Mouse (Mus musculus) CH12.LX (cell line): ENCODE results near the gene Eci1.
"Not testable (repeated sequence)": the region's sequence is repeated elsewhere in the genome, so short reads cannot be mapped to it uniquely, and the experiment has no call there.

Experiments
- CHD1 ChIP-seq: IDR thresholded peaks from 2 replicates; pipeline ENCODE4 v1.6.1; 2012; ENCODE audit warnings: low read depth, low read length, improper control_type of control experiment, inconsistent platforms
- CTCF ChIP-seq, 2 experiments: IDR thresholded peaks in 1 of 2; conservative IDR thresholded peaks in 1 of 2; 2 replicates each; pipeline ENCODE4 v1.5.1; 2011 to 2012; ENCODE audit warnings: low read depth in 2 of 2, low read length in 2 of 2, improper control_type of control experiment in 1 of 2, inconsistent platforms in 1 of 2, mild to moderate bottlenecking in 1 of 2, moderate library complexity in 1 of 2
- E2F4 ChIP-seq: IDR thresholded peaks from 2 replicates; pipeline ENCODE4 v1.6.1; 2011; ENCODE audit warnings: low read depth, low read length, improper control_type of control experiment; ENCODE audit not compliant: insufficient replicate concordance
- ELF1 ChIP-seq: IDR thresholded peaks from 2 replicates; pipeline ENCODE4 v1.6.1; 2014; ENCODE audit warnings: low read depth, mild to moderate bottlenecking, inconsistent platforms, low read length, improper control_type of control experiment
- JUND ChIP-seq: conservative IDR thresholded peaks from 2 replicates; pipeline ENCODE4 v1.6.1; 2011; ENCODE audit warnings: low read depth, low read length, improper control_type of control experiment
- MAX ChIP-seq: IDR thresholded peaks from 2 replicates; pipeline ENCODE4 v1.6.1; 2011; ENCODE audit warnings: low read length, improper control_type of control experiment
- MXI1 ChIP-seq: IDR thresholded peaks from 2 replicates; pipeline ENCODE4 v1.6.1; 2011; ENCODE audit warnings: mild to moderate bottlenecking, low read depth, low read length, improper control_type of control experiment
- NELFE ChIP-seq: IDR thresholded peaks from 2 replicates; pipeline ENCODE4 v1.6.1; 2011; ENCODE audit warnings: low read depth, low read length, improper control_type of control experiment
- POLR2AphosphoS2 ChIP-seq: IDR thresholded peaks from 2 replicates; pipeline ENCODE4 v1.6.1; 2011; ENCODE audit warnings: low read depth, low read length, improper control_type of control experiment
- SMC3 ChIP-seq: IDR thresholded peaks from 2 replicates; pipeline ENCODE4 v1.6.1; 2011; ENCODE audit warnings: low read depth, low read length, improper control_type of control experiment
- TBP ChIP-seq: conservative IDR thresholded peaks from 2 replicates; pipeline ENCODE4 v1.6.1; 2011; ENCODE audit warnings: low read depth, low read length, improper control_type of control experiment
- USF1 ChIP-seq: IDR thresholded peaks from 2 replicates; pipeline ENCODE4 v1.6.1; 2014; ENCODE audit warnings: low read depth, mild to moderate bottlenecking, inconsistent platforms, low read length, improper control_type of control experiment

GRCm38 (mm10) chr17:24425326-24425725 is 1.1 kb upstream of the Eci1 start:
- TF ChIP-seq CTCF (conservative IDR thresholded peaks at IDR 0.05 in 1 of 2, IDR thresholded peaks at IDR 0.05 in 1 of 2; ENCODE audit: low read depth in 2 of 2, low read length in 2 of 2); NELFE; USF1; JUND; MXI1; CHD1; POLR2AphosphoS2; E2F4; SMC3; TBP; MAX; ELF1: not testable (repeated sequence)
